Mouse (Mus musculus) E14TG2a.4 (cell line): Measurements from ENCODE around the gene Snu13.

Source experiments
- CTCF ChIP-seq: conservative IDR thresholded peaks from 2 replicates; pipeline ENCODE4 v1.5.1; 2014; ENCODE audit warnings: low read length
- NANOG ChIP-seq: IDR thresholded peaks from 2 replicates; pipeline ENCODE4 v1.6.1; 2014; ENCODE audit warnings: borderline replicate concordance, low read length, mixed read lengths

DNA sequence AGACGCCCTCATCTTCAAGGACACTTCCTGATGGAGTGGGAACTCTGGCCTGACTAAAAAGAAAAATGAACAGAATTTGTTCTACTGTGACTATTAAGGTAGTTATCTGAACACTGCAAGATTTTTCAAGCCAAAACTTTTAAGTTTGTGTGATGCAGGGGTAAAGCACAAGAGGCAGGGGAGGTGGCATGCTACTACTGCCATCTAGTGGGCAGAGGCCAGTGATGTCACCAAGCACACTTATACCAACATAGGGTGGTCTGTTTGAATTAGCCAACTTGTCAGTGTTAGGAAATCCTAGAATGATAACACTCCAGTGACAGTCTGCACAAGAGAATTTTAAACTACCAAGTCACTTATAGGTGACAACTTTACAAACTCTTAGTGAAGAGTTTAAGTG, 6.7 kb downstream of the Snu13 start:
- TF ChIP-seq CTCF (peak; percentile 81), NANOG (no peak)
